Mouse (Mus musculus) inflammation-experienced regulatory T-cells (primary cell): ENCODE results near the gene Gbp5. TPM values are rescaled to one million over a fixed set of nuclear protein-coding genes. Genes with fewer than 3 reads are reported as not detected.

Source experiments
- polyA plus RNA-seq, 2 experiments: library from polyadenylated mRNA; unstranded; fragments of 100-300 nt; shearing (Covaris generic); gene quantifications; one replicate each; pipeline ENCODE4 v1.2.1; 2017

Gbp5 gene
- 10 to 100 TPM; 26.3 to 46.3 TPM for polyA plus RNA-seq

DNA sequence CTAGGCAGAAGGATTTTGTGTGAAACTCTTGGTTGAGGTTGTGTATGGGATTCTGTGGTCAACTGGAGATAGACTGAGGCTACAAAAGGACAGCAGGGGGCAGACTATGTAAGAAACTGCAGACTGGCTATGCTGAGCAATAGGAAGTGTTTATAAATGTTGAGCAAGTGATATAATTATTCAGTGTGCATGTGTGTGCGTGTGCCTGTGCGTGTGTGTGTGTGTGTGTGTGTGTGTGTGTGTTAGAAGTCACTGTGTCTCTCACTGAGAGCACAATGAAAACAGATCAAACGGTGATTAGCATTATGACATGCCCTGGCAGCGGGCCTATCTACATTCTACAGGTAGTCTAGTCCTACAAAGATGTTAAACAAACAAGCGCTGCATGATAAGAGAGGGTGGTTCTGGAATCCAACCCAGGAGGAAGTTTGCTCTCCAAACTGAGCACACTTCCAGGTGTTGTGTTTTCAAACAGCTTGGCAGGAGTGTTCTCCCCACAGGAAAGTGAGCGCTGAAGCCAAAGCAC is at the start of gene Gbp5:
Gbp5 (plus strand) TSS at position 443 of the 526 bp plus-strand sequence.

DNA sequence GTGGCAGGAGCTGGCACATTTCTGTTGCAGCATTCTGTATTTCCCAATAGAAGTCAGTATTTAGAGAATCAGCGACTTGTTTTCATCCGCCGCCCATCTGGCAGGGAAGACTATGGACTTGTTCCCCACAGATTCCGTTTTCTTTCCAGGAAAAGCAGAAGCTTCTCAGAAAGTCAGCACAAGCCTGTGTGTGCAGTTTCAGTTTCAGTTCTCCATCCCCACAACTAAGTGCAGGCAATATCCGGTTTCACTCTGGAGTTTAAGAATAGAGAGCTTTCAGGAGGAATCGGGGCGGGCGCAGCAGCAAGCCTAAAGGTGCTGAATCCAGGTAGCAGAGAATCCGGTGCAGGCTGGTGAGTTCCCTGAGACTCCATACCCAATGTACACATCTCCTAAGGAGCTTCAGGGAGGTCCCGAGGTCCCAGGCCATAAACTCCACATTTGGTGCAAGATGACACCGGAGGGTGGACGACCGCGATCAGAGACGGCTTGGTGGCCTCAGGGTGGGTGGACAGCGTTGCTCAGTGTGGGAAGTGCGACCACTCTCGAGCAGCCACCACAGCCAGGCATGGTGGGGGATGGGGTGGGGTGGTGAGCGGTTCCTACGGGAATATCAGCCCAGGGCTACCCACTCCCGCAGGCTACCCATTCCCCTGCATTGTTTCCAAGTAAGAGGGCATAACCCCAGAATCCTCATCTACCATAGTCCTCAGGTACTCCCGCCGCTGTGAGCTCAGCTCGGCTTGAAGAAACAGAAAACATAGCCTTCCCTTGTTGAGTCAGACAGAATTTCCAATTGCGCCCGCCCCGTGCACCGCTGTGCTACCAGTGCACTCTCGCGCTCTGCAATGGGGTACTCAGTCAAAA is 36.5 kb downstream of the Gbp5 start, which contains the start of gene Gbp7:
Gbp7 (plus strand) TSS at position 256 of the 867 bp plus-strand sequence.

DNA sequence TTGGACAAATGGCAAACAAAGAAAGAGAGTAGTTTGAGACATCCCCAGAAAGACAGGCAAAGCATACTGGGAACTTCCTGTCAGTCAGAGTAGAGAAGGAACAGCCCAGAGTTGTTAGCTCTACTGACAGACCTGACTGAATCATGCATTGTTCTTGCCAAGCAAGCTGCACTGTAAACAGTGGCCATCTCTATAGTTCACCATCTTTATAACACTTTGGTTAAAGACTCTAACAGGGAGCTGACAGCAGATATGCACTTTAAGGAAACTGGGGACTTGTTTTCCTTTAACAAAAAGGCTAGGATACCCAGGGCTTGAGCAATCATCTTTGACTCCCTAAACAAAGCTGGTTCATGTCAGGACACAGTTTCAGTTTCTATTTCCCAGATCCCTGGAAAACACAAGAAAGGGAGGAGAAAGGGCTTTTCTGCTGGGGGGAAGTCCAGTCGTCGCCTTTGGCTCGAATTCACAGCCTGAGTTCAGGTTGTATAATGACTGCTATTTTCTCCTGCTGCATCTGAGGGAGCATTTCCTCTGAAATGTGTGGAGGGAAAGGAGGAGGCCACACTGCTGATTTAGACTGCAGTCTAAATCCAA is 66.0 kb downstream of the Gbp5 start, which contains the start of gene Gbp3:
Gbp3 (plus strand) TSS at position 395 of the 597 bp plus-strand sequence.

Other genes with a start within 250 kb of the Gbp5 start
- 10 to 100 TPM; 26.9 to 39.2 TPM for gene Pdlim5, start 98.3 kb upstream of the Gbp5 start, polyA plus RNA-seq
- 100 to 1,000 TPM; 124 to 191 TPM for gene Gbp7, start 36.4 kb downstream of the Gbp5 start, polyA plus RNA-seq
- 100 to 1,000 TPM in 1 of 2 experiments, 10 to 100 TPM in 1; 38.7 to 108 TPM for gene Gbp3, start 66.0 kb downstream of the Gbp5 start, polyA plus RNA-seq
- 1 to 10 TPM in 1 of 2 experiments, under 1 TPM in 1; 0.60 to 5.9 TPM for gene Gbp2b, start 100.9 kb downstream of the Gbp5 start, polyA plus RNA-seq
- 10 to 100 TPM; 71.3 to 97.7 TPM for gene Gbp2, start 126.6 kb downstream of the Gbp5 start, polyA plus RNA-seq
- gene Kyat3, start 207.1 kb downstream of the Gbp5 start, polyA plus RNA-seq: 10 to 100 TPM in 1 of 2 experiments, 1 to 10 TPM in 1; 6.5 to 10.6 TPM